Mouse (Mus musculus): ENCODE data around the gene Cpt1b. TPM values are rescaled to one million over a fixed set of nuclear protein-coding genes. Genes with fewer than 3 reads are reported as not detected.

Gene Cpt1b
- polyA plus RNA-seq, 1 experiment: 8.2 TPM

DNA sequence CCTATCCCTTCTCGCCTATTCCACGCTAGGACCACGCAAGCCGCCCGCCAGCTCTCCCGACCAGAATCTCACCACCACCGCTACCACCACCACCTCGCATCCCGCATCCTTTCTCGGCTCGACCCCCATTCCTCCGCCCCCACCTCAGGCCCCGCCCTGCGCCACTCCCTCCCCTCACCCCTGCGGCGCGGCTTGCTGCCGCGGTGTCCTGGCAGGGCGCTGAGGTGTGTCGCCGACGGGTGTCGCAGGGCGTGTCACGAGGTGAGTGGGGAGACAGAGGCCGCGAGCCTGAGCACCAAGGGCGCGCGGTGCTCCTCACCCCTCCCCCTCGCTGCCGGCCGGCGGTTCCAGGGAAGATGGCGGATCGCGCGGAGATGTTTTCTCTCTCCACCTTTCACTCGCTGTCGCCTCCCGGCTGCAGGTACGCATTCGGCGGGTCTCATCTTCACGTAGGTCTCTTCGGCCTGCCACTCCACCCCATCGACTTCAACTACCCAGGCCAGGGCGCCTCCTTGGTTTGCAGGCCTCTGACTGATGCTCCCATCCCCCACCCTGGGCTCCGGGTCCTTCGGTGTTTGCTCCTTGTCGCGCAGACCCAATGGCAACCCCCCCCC lies 28.3 kb upstream of the Cpt1b start, which contains the start of gene Mapk8ip2:
Mapk8ip2 (plus strand) TSS at position 49 of the 614 bp plus-strand sequence.
- peak; percentile 82 for TF ChIP-seq POLR2A (IDR thresholded peaks at IDR 0.05; ENCODE audit: borderline replicate concordance, insufficient read depth, low read length)
- no peak for TF ChIP-seq CTCF (IDR thresholded peaks at IDR 0.05; ENCODE audit: borderline replicate concordance, insufficient read depth, low read depth, low read length)
- Histone ChIP-seq H3K27me3 (ENCODE audit: control insufficient read depth, insufficient read depth, low read length) (no peaks in the 10 kb centered on the region), H3K4me3 (replicated peaks; ENCODE audit: insufficient read depth, low read depth, low read length) (peak within 1 kb of the TSS; percentile 82), H3K4me1 (ENCODE audit: control insufficient read depth, insufficient read depth, low read length) (peaks cover 24% of the 10 kb centered on the region), H3K27ac (ENCODE audit: insufficient read depth, low read length) (peak within 1 kb of the TSS; percentile 72)
- DNase-seq: peak; percentile 82 to 86
- WGBS: 1% methylated on average over 53 of the region's 53 CpGs

- no peak for DNase-seq
- 3% methylated on average over 24 of the region's 24 CpGs for WGBS
- peaks cover 19% of the 10 kb centered on the region for H3K4me1 ChIP-seq (ENCODE audit: control insufficient read depth, insufficient read depth, low read length)
- H3K27ac ChIP-seq (ENCODE audit: insufficient read depth, low read length): peak overlapping the region; percentile 72
- no peak for TF ChIP-seq POLR2A (IDR thresholded peaks at IDR 0.05; ENCODE audit: borderline replicate concordance, insufficient read depth, low read length)
- no peak for TF ChIP-seq CTCF (IDR thresholded peaks at IDR 0.05; ENCODE audit: borderline replicate concordance, insufficient read depth, low read depth, low read length)
- H3K27me3 ChIP-seq (ENCODE audit: control insufficient read depth, insufficient read depth, low read length): no peaks in the 10 kb centered on the region
- peak overlapping the region; percentile 82 for H3K4me3 ChIP-seq (replicated peaks; ENCODE audit: insufficient read depth, low read depth, low read length)
These were observed 27.5 kb upstream of the Cpt1b start for GRCm38 (mm10) chr15:89452906-89453864.

DNA sequence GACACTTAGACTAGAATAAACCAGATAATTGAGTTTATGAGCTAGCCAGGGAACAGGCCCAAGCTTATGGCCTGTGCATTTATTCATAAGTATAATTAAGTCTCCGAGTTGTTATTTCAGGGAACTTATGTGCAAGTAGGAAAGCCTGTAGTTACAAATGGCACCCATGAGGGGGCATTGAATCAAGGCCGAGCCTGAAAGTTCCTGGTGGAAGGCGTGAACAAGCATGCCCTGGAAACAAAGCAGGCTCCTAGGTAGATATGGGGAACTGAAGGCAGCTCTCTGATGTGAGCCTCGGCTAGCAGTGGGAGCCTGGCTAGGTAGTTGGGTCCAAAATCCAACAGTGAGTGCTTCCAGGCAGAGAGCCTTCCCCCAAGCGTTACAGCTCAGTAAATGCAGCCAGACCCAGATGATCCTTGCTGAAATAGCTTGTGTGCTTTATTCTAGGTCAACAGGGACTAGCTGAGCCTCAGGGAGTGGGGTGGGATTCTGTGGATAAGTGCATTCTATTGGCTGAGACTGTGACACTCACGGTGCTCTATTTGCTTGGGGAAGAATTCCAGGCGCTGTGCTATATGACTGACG lies 16.9 kb upstream of the Cpt1b start:
- Histone ChIP-seq H3K4me1 (ENCODE audit: control insufficient read depth, insufficient read depth, low read length) (no peaks in the 10 kb centered on the region; the same call in 1 of the 2 replicates), H3K4me3 (replicated peaks; ENCODE audit: insufficient read depth, low read depth, low read length) (no peak overlapping the region), H3K27me3 (ENCODE audit: control insufficient read depth, insufficient read depth, low read length) (no peaks in the 10 kb centered on the region), H3K27ac (ENCODE audit: insufficient read depth, low read length) (no peak overlapping the region)
- peak; percentile 33 to 44 for DNase-seq
- WGBS: 37% methylated on average over 8 of the region's 8 CpGs
- TF ChIP-seq POLR2A (IDR thresholded peaks at IDR 0.05; ENCODE audit: borderline replicate concordance, insufficient read depth, low read length) (no peak), CTCF (IDR thresholded peaks at IDR 0.05; ENCODE audit: borderline replicate concordance, insufficient read depth, low read depth, low read length) (peak; percentile 52; the same call in 1 of the 2 replicates)

DNA sequence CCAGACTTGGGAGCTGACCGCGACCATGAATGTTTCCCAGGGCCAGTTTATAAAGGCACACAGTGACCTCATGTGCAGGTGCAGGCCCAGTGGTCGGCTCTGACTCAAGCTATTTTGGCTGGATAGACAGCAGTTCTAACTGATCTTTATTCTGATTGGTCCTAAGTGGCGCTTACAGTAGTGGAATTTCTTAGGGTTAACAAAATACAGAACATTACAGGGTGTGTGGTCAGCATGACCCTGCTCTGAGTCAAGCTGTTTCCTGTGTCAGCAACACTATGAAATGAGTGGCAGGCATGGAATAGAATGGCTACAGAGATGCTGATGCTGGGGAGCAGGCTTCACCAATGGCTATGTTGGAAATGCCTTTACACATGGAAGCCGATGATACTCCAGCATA lies 10.2 kb upstream of the Cpt1b start:
- peaks cover 6% of the 10 kb centered on the region; the same call in 1 of the 2 replicates for H3K4me1 ChIP-seq (ENCODE audit: control insufficient read depth, insufficient read depth, low read length)
- no peak overlapping the region for H3K27ac ChIP-seq (ENCODE audit: insufficient read depth, low read length)
- no peak overlapping the region for H3K4me3 ChIP-seq (replicated peaks; ENCODE audit: insufficient read depth, low read depth, low read length)
- H3K27me3 ChIP-seq (ENCODE audit: control insufficient read depth, insufficient read depth, low read length): no peaks in the 10 kb centered on the region
- DNase-seq: no peak
- TF ChIP-seq POLR2A (IDR thresholded peaks at IDR 0.05; ENCODE audit: borderline replicate concordance, insufficient read depth, low read length) (no peak), CTCF (IDR thresholded peaks at IDR 0.05; ENCODE audit: borderline replicate concordance, insufficient read depth, low read depth, low read length) (no peak)
- WGBS: 94% methylated on average over 5 of the region's 5 CpGs

- no peak for TF ChIP-seq POLR2A (IDR thresholded peaks at IDR 0.05; ENCODE audit: borderline replicate concordance, insufficient read depth, low read length)
- no peak for TF ChIP-seq CTCF (IDR thresholded peaks at IDR 0.05; ENCODE audit: borderline replicate concordance, insufficient read depth, low read depth, low read length)
- 77% methylated on average over 3 of the region's 3 CpGs for WGBS
- no peaks in the 10 kb centered on the region for H3K27me3 ChIP-seq (ENCODE audit: control insufficient read depth, insufficient read depth, low read length)
- peak in 1 of 2 experiments; percentile 12 for DNase-seq
- 0 out of 2 replicates have a peak overlapping the region, but pooled peaks have one; percentile 60 for H3K27ac ChIP-seq (ENCODE audit: insufficient read depth, low read length)
- no peak overlapping the region for H3K4me3 ChIP-seq (replicated peaks; ENCODE audit: insufficient read depth, low read depth, low read length)
- H3K4me1 ChIP-seq (ENCODE audit: control insufficient read depth, insufficient read depth, low read length): peaks cover 6% of the 10 kb centered on the region; the same call in 1 of the 2 replicates
These were observed 8.5 kb upstream of the Cpt1b start for GRCm38 (mm10) chr15:89434136-89434535.

GRCm38 (mm10) chr15:89432946-89433345 lies 7.3 kb upstream of the Cpt1b start:
- peaks cover 6% of the 10 kb centered on the region; the same call in 1 of the 2 replicates for H3K4me1 ChIP-seq (ENCODE audit: control insufficient read depth, insufficient read depth, low read length)
- TF ChIP-seq POLR2A (IDR thresholded peaks at IDR 0.05; ENCODE audit: borderline replicate concordance, insufficient read depth, low read length) (no peak), CTCF (IDR thresholded peaks at IDR 0.05; ENCODE audit: borderline replicate concordance, insufficient read depth, low read depth, low read length) (no peak)
- no peak overlapping the region for H3K4me3 ChIP-seq (replicated peaks; ENCODE audit: insufficient read depth, low read depth, low read length)
- no peaks in the 10 kb centered on the region for H3K27me3 ChIP-seq (ENCODE audit: control insufficient read depth, insufficient read depth, low read length)
- peak overlapping the region; percentile 76 for H3K27ac ChIP-seq (ENCODE audit: insufficient read depth, low read length)
- DNase-seq: peak; percentile 57 to 83
- WGBS: 21% methylated on average over 4 of the region's 4 CpGs

DNA sequence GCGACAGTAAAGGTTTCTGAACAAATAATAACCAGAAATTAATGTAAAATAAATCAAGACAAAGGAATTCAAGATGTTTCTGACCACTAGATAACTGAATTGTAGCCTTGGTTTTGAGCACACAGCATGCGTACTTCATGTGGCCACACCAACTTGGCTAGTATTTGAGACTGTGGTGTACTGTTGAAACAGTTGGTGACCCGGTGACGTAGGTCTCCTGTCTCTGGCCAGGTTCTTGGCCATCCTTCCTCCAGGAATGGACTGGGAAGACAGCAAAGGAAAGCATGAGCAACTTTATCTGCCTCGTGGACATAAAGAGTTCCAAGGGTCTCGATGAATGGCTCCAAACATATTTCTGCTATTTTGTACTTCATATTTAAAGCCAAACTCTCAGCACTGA lies 6.1 kb upstream of the Cpt1b start:
- Histone ChIP-seq H3K27me3 (ENCODE audit: control insufficient read depth, insufficient read depth, low read length) (no peaks in the 10 kb centered on the region), H3K27ac (ENCODE audit: insufficient read depth, low read length) (peak overlapping the region; percentile 19; the same call in 1 of the 2 replicates), H3K4me1 (ENCODE audit: control insufficient read depth, insufficient read depth, low read length) (peaks cover 6% of the 10 kb centered on the region; the same call in 1 of the 2 replicates), H3K4me3 (replicated peaks; ENCODE audit: insufficient read depth, low read depth, low read length) (no peak overlapping the region)
- TF ChIP-seq POLR2A (IDR thresholded peaks at IDR 0.05; ENCODE audit: borderline replicate concordance, insufficient read depth, low read length): no peak
- no peak for TF ChIP-seq CTCF (IDR thresholded peaks at IDR 0.05; ENCODE audit: borderline replicate concordance, insufficient read depth, low read depth, low read length)
- DNase-seq: peak in 1 of 2 experiments; percentile 22
- WGBS: 66% methylated on average over 6 of the region's 6 CpGs

Measured in cerebellum, adult 2 months (tissue).